Mouse (Mus musculus) stomach, postnatal 0 days (tissue): ENCODE results near the gene Ocrl.

Source experiments
- CTCF ChIP-seq: IDR thresholded peaks from 2 replicates; pipeline ENCODE4 v1.5.1; 2016; ENCODE audit warnings: antibody characterized with exemption, low read depth, mild to moderate bottlenecking, moderate library complexity
- EP300 ChIP-seq: optimal IDR thresholded peaks from 2 replicates; pipeline ENCODE3; 2016; ENCODE audit warnings: antibody characterized with exemption

DNA sequence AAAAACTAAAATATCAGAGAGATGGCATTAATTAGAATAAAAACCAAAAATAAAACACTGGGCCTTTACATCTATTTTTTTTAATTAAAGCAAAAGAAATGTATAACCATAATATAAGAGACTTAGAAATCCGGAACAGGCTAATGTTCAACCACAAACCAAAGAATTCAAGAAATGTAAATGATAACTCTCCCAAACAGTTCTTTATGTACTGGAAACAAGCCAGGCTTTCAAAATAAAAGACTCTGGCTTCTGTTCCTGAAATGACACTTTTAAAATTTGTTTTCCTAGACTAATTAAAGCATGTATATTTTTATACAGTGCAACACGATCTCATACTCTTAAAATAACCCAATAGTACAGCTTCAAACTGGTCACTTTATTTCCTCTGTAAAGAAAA, 24.8 kb upstream of the Ocrl start:
- no peak for TF ChIP-seq CTCF
- TF ChIP-seq EP300, result no peak
